Mouse (Mus musculus) hindbrain, embryonic 14.5 days (tissue): ENCODE results near the gene Prm1. TPM values are rescaled to one million over a fixed set of nuclear protein-coding genes. Genes with fewer than 3 reads are reported as not detected.

Source experiments
- ATAC-seq: fragments of 200-750 bp; cut with Nextera tagmentation; 2 replicates; pipeline ENCODE4 v1.8.0; 2017; ENCODE audit warnings: moderate number of reproducible peaks, mild to moderate bottlenecking, moderate TSS enrichment, moderate library complexity; ENCODE audit not compliant: low FRiP score
- DNase-seq: peaks from one replicate; pipeline ENCODE4 v3.0.0-alpha.2; 2015; ENCODE audit warnings: low spot score
- H3K27ac ChIP-seq: fragments of 300-500 bp; sonication (generic); 2 replicates; pipeline ENCODE4 v1.5.1; 2014; ENCODE audit warnings: mild to moderate bottlenecking, moderate library complexity
- H3K27me3 ChIP-seq: fragments of 300-500 bp; sonication (generic); 2 replicates; pipeline ENCODE4 v1.6.1; 2014; ENCODE audit warnings: mild to moderate bottlenecking, low read length, mixed read lengths; ENCODE audit not compliant: control insufficient read depth, insufficient read depth
- H3K36me3 ChIP-seq: fragments of 300-500 bp; sonication (generic); replicated peaks from 2 replicates; pipeline ENCODE4 v1.6.1; 2014; ENCODE audit not compliant: control insufficient read depth, insufficient read depth
- H3K4me1 ChIP-seq: fragments of 300-500 bp; sonication (generic); replicated peaks from 2 replicates; pipeline ENCODE4 v1.6.1; 2014; ENCODE audit warnings: antibody characterized with exemption, low read length, mixed read lengths; ENCODE audit not compliant: control insufficient read depth, insufficient read depth
- H3K4me2 ChIP-seq: fragments of 300-500 bp; sonication (generic); replicated peaks from 2 replicates; pipeline ENCODE4 v1.6.1; 2014; ENCODE audit warnings: mild to moderate bottlenecking, moderate library complexity
- H3K4me3 ChIP-seq: fragments of 300-500 bp; sonication (generic); replicated peaks from 2 replicates; pipeline ENCODE4 v1.5.1; 2014; ENCODE audit warnings: mild to moderate bottlenecking, low read length
- H3K9ac ChIP-seq: fragments of 300-500 bp; sonication (generic); 2 replicates; pipeline ENCODE4 v1.6.1; 2014
- H3K9me3 ChIP-seq: fragments of 300-500 bp; sonication (generic); 2 replicates; pipeline ENCODE4 v1.6.1; 2016; ENCODE audit warnings: low read length; ENCODE audit not compliant: control insufficient read depth
- WGBS: fragments of 180-500 bp; shearing (Covaris S2); extraction: QIAGEN DNeasy Blood & Tissue Kit; methylation state at CpG from one replicate; pipeline ENCODE4 v1.1.7; 2014; 5-methylcytosine and 5-hydroxymethylcytosine counted together
- polyA plus RNA-seq: library from polyadenylated mRNA; unstranded; fragments of >200 nt; fragmentation: Nextera tagmentation; extraction: Ambion mirVana; gene quantifications from 2 replicates; pipeline ENCODE4 v1.2.1, GENCODE M21; 2014

Gene Prm1
- polyA plus RNA-seq, 1 experiment from 2014 or later: 0.96 TPM

- WGBS: 38% methylated on average over 4 of the region's 4 CpGs
These were observed 36.7 kb upstream of the Prm1 start for GRCm38 (mm10) chr16:10842282-10842855.

GRCm38 (mm10) chr16:10840018-10840417, 34.4 kb upstream of the Prm1 start:
- Histone ChIP-seq H3K36me3 (no peaks in the 10 kb centered on the region), H3K27me3 (no peaks in the 10 kb centered on the region), H3K9me3 (no peaks in the 10 kb centered on the region), H3K4me2 (no peak overlapping the region), H3K9ac (no peak overlapping the region), H3K4me3 (no peak overlapping the region), H3K27ac (no peak overlapping the region), H3K4me1 (no peaks in the 10 kb centered on the region)
- no peak for ATAC-seq
- no peak for DNase-seq
- 91% methylated on average over 12 of the region's 14 CpGs for WGBS

More at GRCm38 (mm10) chr16:10842282-10842855, 36.7 kb upstream of the Prm1 start:
- Histone ChIP-seq H3K9me3 (no peaks in the 10 kb centered on the region), H3K27me3 (no peaks in the 10 kb centered on the region), H3K27ac (no peak overlapping the region), H3K36me3 (no peaks in the 10 kb centered on the region), H3K9ac (no peak overlapping the region), H3K4me2 (no peak overlapping the region), H3K4me3 (no peak overlapping the region), H3K4me1 (no peaks in the 10 kb centered on the region)
- no peak for ATAC-seq
- no peak for DNase-seq

- WGBS: 32% methylated on average over 10 of the region's 10 CpGs
- ATAC-seq (no peak), DNase-seq (no peak)
- H3K4me3 ChIP-seq: no peak overlapping the region
- H3K4me2 ChIP-seq: no peak overlapping the region
- 0 out of 2 replicates have a peak, but pooled peaks cover 3% of the 10 kb centered on the region for H3K4me1 ChIP-seq
- no peak overlapping the region for H3K27ac ChIP-seq
- no peaks in the 10 kb centered on the region for H3K9me3 ChIP-seq
- H3K27me3 ChIP-seq: no peaks in the 10 kb centered on the region
- no peak overlapping the region for H3K9ac ChIP-seq
- H3K36me3 ChIP-seq: no peaks in the 10 kb centered on the region
These were observed 33.0 kb upstream of the Prm1 start for GRCm38 (mm10) chr16:10838487-10839245.

- H3K4me1 ChIP-seq: 0 out of 2 replicates have a peak, but pooled peaks cover 3% of the 10 kb centered on the region
- H3K27me3 ChIP-seq: no peaks in the 10 kb centered on the region
- no peaks in the 10 kb centered on the region for H3K36me3 ChIP-seq
- no peak overlapping the region for H3K27ac ChIP-seq
- DNase-seq (no peak), ATAC-seq (no peak)
- H3K9me3 ChIP-seq: no peaks in the 10 kb centered on the region
- no peak overlapping the region for H3K9ac ChIP-seq
- 88% methylated on average over 1 of the region's 1 CpGs for WGBS
- no peak overlapping the region for H3K4me3 ChIP-seq
- H3K4me2 ChIP-seq: no peak overlapping the region
These were observed 32.3 kb upstream of the Prm1 start for GRCm38 (mm10) chr16:10837903-10838302.

GRCm38 (mm10) chr16:10837250-10837649, 31.6 kb upstream of the Prm1 start:
- WGBS: 94% methylated on average over 3 of the region's 3 CpGs
- Histone ChIP-seq H3K4me1 (0 out of 2 replicates have a peak, but pooled peaks cover 3% of the 10 kb centered on the region), H3K9me3 (no peaks in the 10 kb centered on the region), H3K36me3 (no peaks in the 10 kb centered on the region), H3K9ac (no peak overlapping the region), H3K27ac (no peak overlapping the region), H3K27me3 (no peaks in the 10 kb centered on the region), H3K4me3 (no peak overlapping the region), H3K4me2 (no peak overlapping the region)
- DNase-seq: no peak
- no peak for ATAC-seq

- no peak overlapping the region for H3K27ac ChIP-seq
- no peaks in the 10 kb centered on the region for H3K9me3 ChIP-seq
- H3K4me1 ChIP-seq: 0 out of 2 replicates have a peak, but pooled peaks cover 3% of the 10 kb centered on the region
- ATAC-seq (no peak), DNase-seq (no peak)
- no peaks in the 10 kb centered on the region for H3K27me3 ChIP-seq
- WGBS: 93% methylated on average over 3 of the region's 3 CpGs
- H3K9ac ChIP-seq: no peak overlapping the region
- no peak overlapping the region for H3K4me2 ChIP-seq
- H3K4me3 ChIP-seq: no peak overlapping the region
- no peaks in the 10 kb centered on the region for H3K36me3 ChIP-seq
These were observed 30.7 kb upstream of the Prm1 start for GRCm38 (mm10) chr16:10836388-10836787.

GRCm38 (mm10) chr16:10834911-10835587, 29.4 kb upstream of the Prm1 start, which contains the start of gene Rmi2:
Rmi2 (plus strand) TSS chr16:10835059.
- no peaks in the 10 kb centered on the region for H3K9me3 ChIP-seq
- peak within 1 kb of the TSS; percentile 91 for H3K4me2 ChIP-seq
- H3K36me3 ChIP-seq: no peaks in the 10 kb centered on the region
- H3K9ac ChIP-seq: peak within 1 kb of the TSS; percentile 56
- H3K27me3 ChIP-seq: no peaks in the 10 kb centered on the region
- H3K4me1 ChIP-seq: 0 out of 2 replicates have a peak, but pooled peaks cover 3% of the 10 kb centered on the region
- ATAC-seq (peak; percentile 93), DNase-seq (peak; percentile 89)
- peak within 1 kb of the TSS; percentile 81 for H3K4me3 ChIP-seq
- WGBS: 1% methylated on average over 63 of the region's 69 CpGs
- H3K27ac ChIP-seq: no peak within 1 kb of the TSS

GRCm38 (mm10) chr16:10834542-10834910, 28.9 kb upstream of the Prm1 start:
- peak overlapping the region; percentile 56; the same call in 1 of the 2 replicates for H3K9ac ChIP-seq
- H3K36me3 ChIP-seq: no peaks in the 10 kb centered on the region
- DNase-seq (no peak), ATAC-seq (no peak)
- H3K27ac ChIP-seq: no peak overlapping the region
- no peaks in the 10 kb centered on the region for H3K27me3 ChIP-seq
- H3K4me1 ChIP-seq: 0 out of 2 replicates have a peak, but pooled peaks cover 3% of the 10 kb centered on the region
- peak overlapping the region; percentile 91 for H3K4me2 ChIP-seq
- WGBS: 10% methylated on average over 12 of the region's 12 CpGs
- no peaks in the 10 kb centered on the region for H3K9me3 ChIP-seq
- H3K4me3 ChIP-seq: peak overlapping the region; percentile 81

GRCm38 (mm10) chr16:10828461-10828805, 22.8 kb upstream of the Prm1 start:
- no peak overlapping the region for H3K27ac ChIP-seq
- H3K4me3 ChIP-seq: no peak overlapping the region
- H3K9me3 ChIP-seq: no peaks in the 10 kb centered on the region
- H3K36me3 ChIP-seq: no peaks in the 10 kb centered on the region
- WGBS: 82% methylated on average over 4 of the region's 4 CpGs
- no peaks in the 10 kb centered on the region for H3K27me3 ChIP-seq
- no peak for DNase-seq
- no peaks in the 10 kb centered on the region for H3K4me1 ChIP-seq
- no peak overlapping the region for H3K4me2 ChIP-seq
- H3K9ac ChIP-seq: no peak overlapping the region
- no peak for ATAC-seq
